Mouse (Mus musculus): ENCODE results near the gene Tcp11l2.

Gene Tcp11l2

GRCm38 (mm10) chr10:84654029-84654428 is 77.6 kb downstream of the Tcp11l2 start:
- DNase-seq (ENCODE audit: low spot score in 2 of 2), result no peak

- no peak for DNase-seq (ENCODE audit: low spot score in 2 of 2)
Observed at GRCm38 (mm10) chr10:84654731-84655130, 78.3 kb downstream of the Tcp11l2 start.

GRCm38 (mm10) chr10:84656618-84657017 is 80.2 kb downstream of the Tcp11l2 start:
- no peak for DNase-seq (ENCODE audit: low spot score in 2 of 2)

- no peak for DNase-seq (ENCODE audit: low spot score in 2 of 2)
Observed at GRCm38 (mm10) chr10:84657437-84658087, 81.1 kb downstream of the Tcp11l2 start.

GRCm38 (mm10) chr10:84658088-84658848 is 81.8 kb downstream of the Tcp11l2 start:
- no peak for DNase-seq (ENCODE audit: low spot score in 2 of 2)

GRCm38 (mm10) chr10:84659281-84659680 is 82.9 kb downstream of the Tcp11l2 start:
- no peak for DNase-seq (ENCODE audit: low spot score in 2 of 2)

GRCm38 (mm10) chr10:84662138-84662537 is 85.7 kb downstream of the Tcp11l2 start:
- no peak for DNase-seq (ENCODE audit: low spot score in 2 of 2)
